Mouse (Mus musculus) thymus, adult 2 months (tissue): ENCODE data around the gene Gm49380.

Source experiments
- CTCF ChIP-seq: fragments of 200-500 bp; IDR thresholded peaks from 2 replicates; pipeline ENCODE4 v1.5.1; 2012; ENCODE audit warnings: mild to moderate bottlenecking, control low read depth, low read length, moderate library complexity, borderline replicate concordance; ENCODE audit not compliant: control insufficient read depth, poor library complexity, insufficient read depth; ENCODE audit errors: extremely low read depth
- POLR2A ChIP-seq: fragments of 200-500 bp; IDR thresholded peaks from 2 replicates; pipeline ENCODE4 v1.6.1; 2012; ENCODE audit warnings: mild to moderate bottlenecking, low read length, control low read depth, moderate library complexity; ENCODE audit not compliant: control insufficient read depth, poor library complexity, insufficient read depth; ENCODE audit errors: extremely low read depth

GRCm38 (mm10) chr9:44075996-44076763, 37.1 kb downstream of the Gm49380 start:
- no peak for TF ChIP-seq CTCF
- TF ChIP-seq POLR2A: no peak
